Mouse (Mus musculus) layer of hippocampus, adult 11-12 months (tissue): ENCODE measurements around the gene Dok1.

Experiments used
- DNase-seq: peaks from one replicate; pipeline ENCODE4 v3.0.0; 2022; ENCODE audit warnings: low spot score

The Dok1 gene

GRCm38 (mm10) chr6:83049367-83049766 is 16.1 kb upstream of the Dok1 start:
- DNase-seq = no peak

DNA sequence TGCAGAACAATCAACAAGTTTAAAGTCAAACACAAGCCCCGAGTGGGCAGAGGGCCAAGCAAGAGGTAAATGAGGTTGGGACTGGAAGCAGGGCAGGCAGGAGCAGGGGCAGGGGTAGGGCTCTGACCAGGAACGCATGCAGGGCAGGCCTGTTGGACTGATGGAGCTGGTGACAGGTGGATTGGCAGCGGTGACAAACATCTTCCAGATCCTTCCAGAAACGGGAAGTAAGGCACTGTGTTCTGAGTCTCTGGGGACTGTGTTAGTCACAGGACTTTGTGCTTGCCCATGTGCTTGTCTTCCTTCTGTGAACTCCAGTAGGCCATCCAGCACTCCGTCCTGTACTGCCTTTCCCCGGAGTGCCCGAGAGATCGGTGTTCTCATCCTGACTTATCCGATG is 11.5 kb upstream of the Dok1 start:
- DNase-seq = no peak

DNA sequence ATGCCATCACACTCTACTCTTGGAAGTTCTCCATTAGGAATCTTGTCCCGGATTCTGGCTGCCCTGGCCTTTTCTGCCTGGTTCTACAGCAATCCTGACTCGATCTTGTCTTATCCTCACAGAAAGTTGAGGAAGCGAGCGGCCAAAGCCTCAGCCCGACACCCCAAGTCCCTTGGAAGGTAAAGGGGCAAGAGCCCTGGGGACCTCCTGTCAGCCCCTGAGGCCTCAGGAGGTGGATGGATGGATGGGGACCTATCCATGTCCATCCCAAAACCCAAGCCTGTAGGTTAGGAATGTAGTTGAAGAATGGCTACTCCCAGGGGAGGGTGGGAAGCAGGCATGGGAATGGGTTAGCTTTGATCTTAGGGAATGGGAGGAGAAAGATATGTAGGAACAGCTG is 10.7 kb upstream of the Dok1 start:
- DNase-seq = no peak

GRCm38 (mm10) chr6:83043561-83043960 is 10.3 kb upstream of the Dok1 start:
- DNase-seq = no peak

DNA sequence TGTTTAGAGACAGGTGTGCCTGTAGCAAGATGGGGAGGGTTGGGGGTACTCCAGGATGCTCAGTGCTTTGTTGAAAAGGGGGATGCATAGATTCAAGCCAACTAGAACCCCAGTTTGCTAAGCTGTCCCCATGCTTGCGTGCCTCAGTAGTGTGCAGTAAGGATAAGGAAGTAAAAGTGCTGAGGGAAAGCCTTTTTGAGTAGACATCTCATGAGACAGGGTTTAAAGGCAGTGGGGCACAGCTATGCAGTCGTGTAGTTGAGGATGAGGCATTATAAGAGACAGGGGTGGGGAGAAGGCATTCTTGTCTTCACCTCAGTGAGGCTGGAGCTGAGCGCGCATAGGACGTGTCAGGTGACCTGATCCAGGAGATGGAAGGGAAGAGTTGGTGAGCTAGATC is 7.3 kb upstream of the Dok1 start:
- DNase-seq = no peak

GRCm38 (mm10) chr6:83038496-83039012 is 5.3 kb upstream of the Dok1 start:
- peak; percentile 91 for DNase-seq

GRCm38 (mm10) chr6:83037188-83037587 is 3.9 kb upstream of the Dok1 start:
- DNase-seq = no peak

GRCm38 (mm10) chr6:83034463-83035055 is 1.3 kb upstream of the Dok1 start:
- DNase-seq = no peak

DNA sequence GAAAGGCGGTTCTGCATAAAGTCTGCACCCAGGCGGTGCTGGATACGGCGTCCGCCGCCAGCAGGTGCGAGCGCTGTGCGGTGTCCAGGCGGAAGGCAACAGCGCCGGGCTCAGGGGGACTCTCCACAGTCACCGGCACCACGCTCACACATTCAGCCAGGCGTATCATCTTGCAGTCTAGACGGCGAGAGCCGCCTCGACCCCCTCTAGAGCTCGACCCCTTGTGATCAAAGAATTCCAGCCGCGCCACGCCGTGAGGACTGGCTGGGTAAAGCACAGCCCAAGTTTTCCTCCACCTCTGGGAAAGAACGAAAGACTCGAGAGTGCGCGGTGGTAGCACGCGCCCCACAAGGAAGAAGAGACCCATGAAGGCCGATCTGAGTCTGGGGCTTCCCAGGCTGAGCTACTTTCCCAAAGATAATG is 491 bp downstream of the Dok1 start:
- DNase-seq = no peak

DNA sequence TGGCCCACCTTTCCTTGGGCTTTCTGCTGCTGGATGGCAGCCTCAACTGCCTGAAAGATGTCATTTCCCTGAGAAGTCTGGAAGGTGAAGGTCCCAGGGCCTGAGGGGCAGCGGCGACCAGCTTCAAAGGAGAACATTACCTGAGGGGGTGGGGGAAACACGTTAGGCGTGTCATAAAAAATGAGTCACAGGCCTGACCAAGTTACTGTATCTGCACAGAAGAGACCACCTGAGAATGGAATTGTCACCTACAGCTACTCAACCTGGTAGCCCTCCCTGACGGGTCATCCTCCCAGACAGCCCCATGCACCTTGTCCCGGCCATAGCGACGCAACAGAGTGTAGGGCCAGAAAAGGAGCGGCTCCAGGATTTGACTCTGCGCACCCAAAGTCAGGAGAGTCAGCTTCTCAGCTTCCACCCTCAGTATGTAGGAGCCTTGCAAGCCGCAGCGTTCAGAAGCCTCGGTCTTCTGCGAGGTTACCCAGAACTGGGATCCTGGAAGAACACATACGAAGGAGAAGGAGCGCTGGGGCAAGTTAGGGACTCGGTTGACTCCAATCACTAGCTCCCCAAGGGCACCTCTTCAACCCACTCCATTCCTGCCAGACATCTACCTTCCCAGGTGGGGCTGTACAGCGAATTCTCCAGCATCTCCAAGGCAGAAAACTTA is 1.2 kb downstream of the Dok1 start:
- DNase-seq = no peak

DNA sequence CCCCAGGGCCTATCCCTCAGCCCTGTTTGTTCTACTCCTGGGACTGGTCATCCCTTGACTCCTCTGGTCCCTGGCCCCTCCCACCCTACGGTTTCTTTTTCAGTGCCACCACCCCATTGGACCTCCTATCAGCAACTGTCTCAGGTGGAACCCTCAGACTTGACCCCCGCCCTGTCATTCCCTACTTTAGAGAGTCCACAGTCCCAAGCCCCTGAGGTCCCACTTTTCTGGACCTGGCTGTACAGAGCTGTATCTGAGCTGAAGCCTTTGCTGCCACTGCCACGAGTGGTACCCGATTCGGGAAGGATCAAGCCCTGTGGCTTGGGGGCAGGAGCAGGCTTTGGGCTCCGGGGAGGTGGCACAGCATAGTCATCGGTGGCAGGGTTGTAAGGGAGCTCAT is 2.2 kb downstream of the Dok1 start:
- DNase-seq = no peak

GRCm38 (mm10) chr6:83029777-83030176 is 3.5 kb downstream of the Dok1 start:
- no peak for DNase-seq

DNA sequence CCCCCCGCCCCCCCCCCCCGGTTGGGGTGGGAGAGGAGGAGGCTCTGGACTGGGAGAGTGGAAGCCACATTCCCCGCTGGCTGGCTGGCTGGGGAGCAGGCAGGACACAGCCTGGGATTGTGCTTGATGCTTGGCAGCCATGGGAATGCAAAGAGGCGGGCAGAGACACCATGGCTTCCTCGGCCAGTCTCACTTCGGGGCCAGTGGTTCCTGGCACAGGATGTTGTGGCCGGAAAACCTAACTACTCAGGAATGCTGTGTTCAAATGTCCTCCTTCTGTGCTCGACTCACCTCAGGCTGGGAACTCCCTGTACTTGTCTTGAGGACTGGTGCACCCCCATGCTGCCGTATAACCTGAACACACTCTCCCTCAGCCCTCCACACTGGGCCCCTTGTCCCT is 5.6 kb downstream of the Dok1 start:
- no peak for DNase-seq

DNA sequence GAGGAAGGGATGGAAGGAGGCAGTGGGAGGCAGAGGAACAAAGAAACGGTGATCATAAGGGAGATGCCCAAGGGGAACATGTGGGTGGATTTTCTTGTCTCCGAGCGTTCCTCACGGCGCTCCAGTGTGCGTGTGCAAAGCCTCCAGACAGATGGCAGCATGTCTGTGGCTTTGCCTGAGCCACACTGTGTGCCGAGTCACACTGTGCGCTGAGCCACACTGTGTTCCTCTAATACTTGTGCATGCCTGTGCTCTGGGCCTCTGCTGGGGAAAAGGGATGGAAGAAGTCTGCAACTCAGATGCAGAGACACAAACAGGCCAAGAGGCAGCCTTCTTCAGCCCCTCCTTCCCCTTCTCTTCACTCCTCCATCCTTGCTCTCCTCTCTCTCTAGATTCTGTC is 6.0 kb downstream of the Dok1 start:
- DNase-seq = no peak

DNA sequence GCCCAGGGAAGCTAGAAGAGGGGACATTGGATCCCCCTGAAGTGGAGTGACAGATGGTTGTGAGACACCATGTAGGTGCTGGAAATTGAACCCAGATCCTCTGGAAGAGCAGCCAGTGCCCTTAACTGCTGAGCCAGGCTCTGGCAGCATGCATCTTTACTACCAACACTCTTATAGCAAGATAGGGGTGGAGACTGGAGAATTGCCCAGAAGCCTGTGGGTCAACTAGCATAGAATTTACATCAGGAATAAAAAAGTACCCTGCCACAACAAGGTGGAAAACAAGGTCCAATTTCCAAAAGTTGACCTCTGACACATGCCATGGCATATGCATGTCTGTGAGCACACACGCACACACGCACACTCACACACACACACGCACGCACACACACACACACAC is 8.1 kb downstream of the Dok1 start:
- no peak for DNase-seq

DNA sequence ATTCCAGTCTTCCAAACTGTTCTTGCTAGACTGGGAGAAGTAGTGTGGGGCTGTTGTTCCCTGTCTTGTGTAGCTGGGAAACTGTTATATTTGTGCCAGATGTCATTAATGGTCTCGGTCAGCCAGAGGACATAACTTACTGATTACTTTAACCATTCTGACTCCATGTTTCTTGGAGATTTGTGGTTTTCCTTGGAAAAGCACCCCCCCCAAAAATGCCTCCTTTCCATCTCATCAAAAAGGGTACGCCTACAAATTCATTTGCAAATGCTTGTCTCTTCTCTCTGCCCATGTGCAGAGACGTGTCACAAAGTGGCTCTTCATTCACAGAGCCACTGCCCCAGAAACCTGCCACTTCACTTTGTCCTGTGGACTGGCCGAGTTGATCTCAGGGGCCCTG is 8.8 kb downstream of the Dok1 start:
- no peak for DNase-seq

- DNase-seq = no peak
These were observed 9.5 kb downstream of the Dok1 start for GRCm38 (mm10) chr6:83023786-83024185.

- DNase-seq = no peak
These were observed 10.3 kb downstream of the Dok1 start for GRCm38 (mm10) chr6:83023008-83023407.

- DNase-seq = no peak
These were observed 12.3 kb downstream of the Dok1 start for GRCm38 (mm10) chr6:83020836-83021593.

GRCm38 (mm10) chr6:83020121-83020520 is 13.2 kb downstream of the Dok1 start:
- DNase-seq = no peak

- DNase-seq = no peak
These were observed 14.2 kb downstream of the Dok1 start for GRCm38 (mm10) chr6:83019044-83019443.

- no peak for DNase-seq
These were observed 16.1 kb downstream of the Dok1 start for GRCm38 (mm10) chr6:83017190-83017589.

DNA sequence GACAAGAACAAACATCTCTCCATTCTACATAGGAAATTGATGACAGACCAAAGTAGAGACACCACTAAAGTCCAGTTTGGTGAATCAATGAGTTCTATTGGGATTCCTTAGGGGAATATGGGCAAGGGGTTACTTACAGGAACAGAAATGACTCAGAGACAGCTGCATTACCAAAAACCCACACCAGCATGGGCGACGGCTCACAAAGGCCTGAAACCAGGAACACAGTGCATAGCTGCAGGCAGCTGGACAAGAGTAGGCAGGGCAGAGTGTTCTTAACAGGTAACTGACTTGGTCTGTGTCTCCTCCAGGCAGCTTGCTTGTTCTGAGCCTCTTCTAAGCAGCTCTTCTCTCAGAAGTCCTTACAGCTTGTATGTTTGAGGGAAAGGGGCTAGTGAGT is 17.5 kb downstream of the Dok1 start:
- DNase-seq = no peak
